9 mouse cellular contexts compared by ENCODE assay signal in the genomic region with DNA sequence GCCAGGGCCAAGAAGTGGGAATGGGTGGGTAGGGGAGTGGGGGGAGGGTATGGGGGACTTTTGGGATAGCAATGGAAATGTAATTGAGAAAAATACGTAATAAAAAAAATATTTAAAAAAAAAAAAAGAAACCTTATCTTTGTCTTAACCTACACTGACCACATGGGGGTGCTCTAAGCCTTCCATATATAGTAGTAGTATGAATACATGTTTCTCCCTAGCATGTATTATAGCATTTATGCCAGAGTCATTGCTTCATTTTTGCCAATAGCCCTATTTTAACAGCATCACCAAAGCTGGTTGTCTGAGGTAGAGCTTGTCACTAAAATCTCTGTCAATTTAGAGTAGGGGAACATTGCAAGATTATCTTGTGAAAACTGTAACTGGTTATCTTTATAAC. TPM values are rescaled to one million over a fixed set of nuclear protein-coding genes. Genes with fewer than 3 reads are reported as not detected.
DNase-seq lines count a peak whose midpoint lies in the region; ATAC-seq and TF ChIP-seq lines count a peak whose summit lies in the region.
"Had no signal": no experiment of that assay in that cellular context is flagged by ENCODE, and none has a peak within 500 bp of the region (broad histone marks: within the 10 kb centered on the region; RNA-seq: fewer than 3 reads in every experiment).

No protein-coding gene starts in this region.

- H3K27ac ChIP-seq in limb, embryonic 14.5 days (replicated peaks; ENCODE audit: low read depth, low read length) = no peak overlapping the region
- H3K27ac ChIP-seq in limb, embryonic 10.5 days = no peak overlapping the region
- H3K27ac ChIP-seq: liver, embryonic 15.5 days had no signal

- ATAC-seq in limb, embryonic 14.5 days (ENCODE audit: low FRiP score, low read depth) = peak; percentile 44; the same call in 1 of the 2 replicates
- ATAC-seq in megakaryocyte-erythroid progenitor cell, adult 5-6 weeks (replicated peaks; ENCODE audit: low FRiP score, low TSS enrichment, poor library complexity, severe bottlenecking) = peak; percentile 81

- H3K9ac ChIP-seq in limb, embryonic 14.5 days (ENCODE audit: low read depth, low read length, severe bottlenecking) = no peak overlapping the region
- H3K9ac ChIP-seq: liver, embryonic 15.5 days had no signal

- no peak overlapping the region for H3K4me3 ChIP-seq in limb, embryonic 14.5 days (replicated peaks; ENCODE audit: low read length)
- H3K4me3 ChIP-seq in limb, embryonic 10.5 days = no peak overlapping the region
- H3K4me3 ChIP-seq: liver, embryonic 15.5 days had no signal

- TF ChIP-seq POLR2A in limb, embryonic 14.5 days (IDR thresholded peaks at IDR 0.05; ENCODE audit: borderline replicate concordance, extremely low read depth, insufficient read depth, insufficient read length) = no peak

- H3K27me3 ChIP-seq in limb, embryonic 14.5 days (ENCODE audit: control insufficient read depth, insufficient read depth, low read length) = no peaks in the 10 kb centered on the region
- no peaks in the 10 kb centered on the region for H3K27me3 ChIP-seq in limb, embryonic 10.5 days (ENCODE audit: low read depth, poor library complexity, severe bottlenecking)
- H3K27me3 ChIP-seq: liver, embryonic 15.5 days had no signal

- 23% methylated on average over 1 of the region's 1 CpGs for WGBS in limb, embryonic 14.5 days
- WGBS in limb, embryonic 10.5 days = 48% methylated on average over 1 of the region's 1 CpGs

- no peak overlapping the region for H3K4me2 ChIP-seq in limb, embryonic 14.5 days (replicated peaks; ENCODE audit: low read depth, low read length, severe bottlenecking)
- H3K4me2 ChIP-seq: liver, embryonic 15.5 days had no signal

- DNase-seq in embryo, embryonic 10 days (ENCODE audit: low spot score) = peak; percentile 61
- no peak for DNase-seq in embryo, embryonic 9.5 days (ENCODE audit: extremely low spot score)
- DNase-seq in limb, embryonic 14.5 days (ENCODE audit: low spot score) = peak; percentile 77
- no peak for DNase-seq in limb, embryonic 10.5 days (ENCODE audit: low spot score)
- peak; percentile 19 for DNase-seq in c-Kit-positive CD71-positive TER-119-negative erythroid progenitor cells, embryonic 14.5 days (ENCODE audit: low read depth)
- DNase-seq in layer of hippocampus, adult 8-10 months (ENCODE audit: low spot score in 2 of 2) = no peak
- no peak for DNase-seq in cerebellum, adult 18-20 months

- H3K36me3 ChIP-seq in limb, embryonic 14.5 days (ENCODE audit: control insufficient read depth, insufficient read depth, low read length) = no peaks in the 10 kb centered on the region
- H3K36me3 ChIP-seq in limb, embryonic 10.5 days = no peaks in the 10 kb centered on the region
- H3K36me3 ChIP-seq: liver, embryonic 15.5 days had no signal

- H3K9me3 ChIP-seq in limb, embryonic 14.5 days (ENCODE audit: control insufficient read depth, low read length) = no peaks in the 10 kb centered on the region; the same call in 1 of the 2 replicates
- no peaks in the 10 kb centered on the region for H3K9me3 ChIP-seq in limb, embryonic 10.5 days (replicated peaks)
- H3K9me3 ChIP-seq: liver, embryonic 15.5 days had no signal

- no peaks in the 10 kb centered on the region for H3K4me1 ChIP-seq in limb, embryonic 14.5 days (ENCODE audit: control insufficient read depth, insufficient read depth, low read length)
- no peaks in the 10 kb centered on the region for H3K4me1 ChIP-seq in limb, embryonic 10.5 days
- H3K4me1 ChIP-seq: liver, embryonic 15.5 days had no signal

RNA-seq across cellular contexts. Expression of a gene that starts 19.3 kb away (rescaled TPM):
- 8.0 and 9.9 TPM in 2 replicates for polyA plus RNA-seq in limb, embryonic 14.5 days (2012; rRNA removed)
- polyA plus RNA-seq in limb, embryonic 14.5 days (2014; fragmentation: Nextera tagmentation; extraction: Ambion mirVana) = 24.8 and 27.2 TPM in 2 replicates
- 35.5 and 37.7 TPM in 2 replicates for polyA plus RNA-seq in limb, embryonic 10.5 days (2016; fragmentation: Nextera tagmentation; extraction: Ambion mirVana)
- 4.9 and 11.4 TPM in 2 replicates for total RNA-seq in megakaryocyte-erythroid progenitor cell, adult 5-6 weeks (2014; fragmentation: Nextera tagmentation)
- 13.3 and 33.3 TPM in 2 replicates for total RNA-seq in megakaryocyte-erythroid progenitor cell, adult 5-6 weeks (2017)
- total RNA-seq in layer of hippocampus, adult 8-10 months (2022) = 10 to 100 TPM; 21.3 to 22.9 (median 22.4) TPM

RNA-seq across cellular contexts. Expression of a gene that starts 36.3 kb away (rescaled TPM):
- 73.0 and 92.1 TPM in 2 replicates for polyA plus RNA-seq in limb, embryonic 14.5 days (2012; rRNA removed)
- polyA plus RNA-seq in limb, embryonic 14.5 days (2014; fragmentation: Nextera tagmentation; extraction: Ambion mirVana) = 187 and 197 TPM in 2 replicates
- 236 and 255 TPM in 2 replicates for polyA plus RNA-seq in limb, embryonic 10.5 days (2016; fragmentation: Nextera tagmentation; extraction: Ambion mirVana)
- total RNA-seq in megakaryocyte-erythroid progenitor cell, adult 5-6 weeks (2014; fragmentation: Nextera tagmentation) = 109 and 129 TPM in 2 replicates
- 87.7 and 90.4 TPM in 2 replicates for total RNA-seq in megakaryocyte-erythroid progenitor cell, adult 5-6 weeks (2017)
- total RNA-seq in layer of hippocampus, adult 8-10 months (2022) = 10 to 100 TPM; 61.1 to 67.5 (median 63.3) TPM

RNA-seq across cellular contexts. Expression of a gene that starts 36.3 kb away (rescaled TPM):
- 19.5 and 37.3 TPM in 2 replicates for polyA plus RNA-seq in limb, embryonic 14.5 days (2012; rRNA removed)
- 108 and 116 TPM in 2 replicates for polyA plus RNA-seq in limb, embryonic 14.5 days (2014; fragmentation: Nextera tagmentation; extraction: Ambion mirVana)
- polyA plus RNA-seq in limb, embryonic 10.5 days (2016; fragmentation: Nextera tagmentation; extraction: Ambion mirVana) = 113 and 114 TPM in 2 replicates
- 56.9 and 76.2 TPM in 2 replicates for total RNA-seq in megakaryocyte-erythroid progenitor cell, adult 5-6 weeks (2014; fragmentation: Nextera tagmentation)
- 97.8 and 147 TPM in 2 replicates for total RNA-seq in megakaryocyte-erythroid progenitor cell, adult 5-6 weeks (2017)
- 10 to 100 TPM; 24.2 to 31.8 (median 27.3) TPM for total RNA-seq in layer of hippocampus, adult 8-10 months (2022)

Comparison
In these comparisons a context has a peak if more than half of its experiments do, and no peak if none do; other contexts are left out.
1. DNase-seq: peak in embryo, embryonic 10 days (single experiment), limb, embryonic 14.5 days (single experiment) and c-Kit-positive CD71-positive TER-119-negative erythroid progenitor cells, embryonic 14.5 days (single experiment); none in embryo, embryonic 9.5 days (single experiment), limb, embryonic 10.5 days (single experiment), layer of hippocampus, adult 8-10 months (0 of 2) and cerebellum, adult 18-20 months (0 of 2).